Mouse (Mus musculus): ENCODE data around the gene Pam. TPM values are rescaled to one million over a fixed set of nuclear protein-coding genes. Genes with fewer than 3 reads are reported as not detected.

Gene Pam
- total and polyA plus RNA-seq, 2 experiments from 2014 or later = 46.6 to 125 TPM

DNA sequence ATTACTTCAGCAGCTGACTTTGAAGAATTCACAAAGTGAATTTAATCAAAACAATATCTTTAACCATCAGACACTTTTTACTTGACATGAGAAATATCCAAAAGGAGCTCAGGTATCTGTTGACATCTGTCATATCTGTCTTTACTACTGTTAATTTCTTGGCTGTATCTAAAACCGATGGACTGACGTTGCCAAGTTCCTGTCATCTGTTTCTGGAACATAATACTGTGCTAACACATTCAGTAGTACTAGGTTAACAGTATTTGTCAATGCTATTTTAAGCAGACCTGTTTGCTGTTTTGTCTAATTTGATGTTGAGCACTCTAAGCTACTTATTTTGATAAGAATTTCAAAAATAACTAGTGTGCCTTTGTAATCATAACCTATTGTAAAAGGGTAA, 307.0 kb downstream of the Pam start:
- Histone ChIP-seq H3K36me3 (ENCODE audit: insufficient read depth, low read length) (no peaks in the 10 kb centered on the region), H3K4me3 (ENCODE audit: low read depth, low read length) (no peak overlapping the region), H3K4me2 (ENCODE audit: low read depth, low read length, poor library complexity, severe bottlenecking) (no peak overlapping the region), H3K27me3 (ENCODE audit: insufficient read depth, low read length) (no peaks in the 10 kb centered on the region), H3K9ac (replicated peaks; ENCODE audit: low read length, poor library complexity, severe bottlenecking) (no peak overlapping the region), H3K27ac (ENCODE audit: low read depth, low read length) (no peak overlapping the region), H3K4me1 (ENCODE audit: insufficient read depth, low read length) (no peaks in the 10 kb centered on the region), H3K9me3 (ENCODE audit: low read length) (no peaks in the 10 kb centered on the region)
- WGBS = 87% methylated on average over 2 of the region's 2 CpGs
- no peak for ATAC-seq (ENCODE audit: low FRiP score)
- TF ChIP-seq CTCF (IDR thresholded peaks at IDR 0.05) = no peak
- DNase-seq (ENCODE audit: low spot score) = no peak

DNA sequence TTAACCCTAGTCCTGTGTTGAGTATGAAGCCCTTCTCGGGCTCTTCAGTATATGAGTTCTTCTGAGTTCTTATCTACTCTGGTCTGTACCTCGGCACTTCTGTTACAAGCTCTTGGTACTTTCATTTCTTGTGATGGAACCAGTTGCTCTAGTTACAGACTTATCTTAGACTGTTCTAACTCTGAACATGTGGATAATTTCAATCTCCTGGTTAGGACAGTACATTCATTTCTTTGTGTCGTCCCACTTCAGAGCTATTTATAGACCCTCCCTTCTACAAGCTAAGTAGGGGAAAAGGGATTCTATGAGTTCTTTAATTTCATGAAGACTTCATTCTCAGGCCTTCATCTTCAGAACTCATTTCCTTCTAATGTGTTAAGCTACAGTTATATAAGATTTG, 307.8 kb downstream of the Pam start:
- Histone ChIP-seq H3K27me3 (ENCODE audit: insufficient read depth, low read length) (no peaks in the 10 kb centered on the region), H3K9me3 (ENCODE audit: low read length) (no peaks in the 10 kb centered on the region), H3K36me3 (ENCODE audit: insufficient read depth, low read length) (no peaks in the 10 kb centered on the region), H3K27ac (ENCODE audit: low read depth, low read length) (no peak overlapping the region), H3K9ac (replicated peaks; ENCODE audit: low read length, poor library complexity, severe bottlenecking) (no peak overlapping the region), H3K4me2 (ENCODE audit: low read depth, low read length, poor library complexity, severe bottlenecking) (no peak overlapping the region), H3K4me3 (ENCODE audit: low read depth, low read length) (no peak overlapping the region), H3K4me1 (ENCODE audit: insufficient read depth, low read length) (no peaks in the 10 kb centered on the region)
- no peak for DNase-seq (ENCODE audit: low spot score)
- 97% methylated on average over 3 of the region's 3 CpGs for WGBS
- TF ChIP-seq CTCF (IDR thresholded peaks at IDR 0.05) = no peak
- no peak for ATAC-seq (ENCODE audit: low FRiP score)

DNA sequence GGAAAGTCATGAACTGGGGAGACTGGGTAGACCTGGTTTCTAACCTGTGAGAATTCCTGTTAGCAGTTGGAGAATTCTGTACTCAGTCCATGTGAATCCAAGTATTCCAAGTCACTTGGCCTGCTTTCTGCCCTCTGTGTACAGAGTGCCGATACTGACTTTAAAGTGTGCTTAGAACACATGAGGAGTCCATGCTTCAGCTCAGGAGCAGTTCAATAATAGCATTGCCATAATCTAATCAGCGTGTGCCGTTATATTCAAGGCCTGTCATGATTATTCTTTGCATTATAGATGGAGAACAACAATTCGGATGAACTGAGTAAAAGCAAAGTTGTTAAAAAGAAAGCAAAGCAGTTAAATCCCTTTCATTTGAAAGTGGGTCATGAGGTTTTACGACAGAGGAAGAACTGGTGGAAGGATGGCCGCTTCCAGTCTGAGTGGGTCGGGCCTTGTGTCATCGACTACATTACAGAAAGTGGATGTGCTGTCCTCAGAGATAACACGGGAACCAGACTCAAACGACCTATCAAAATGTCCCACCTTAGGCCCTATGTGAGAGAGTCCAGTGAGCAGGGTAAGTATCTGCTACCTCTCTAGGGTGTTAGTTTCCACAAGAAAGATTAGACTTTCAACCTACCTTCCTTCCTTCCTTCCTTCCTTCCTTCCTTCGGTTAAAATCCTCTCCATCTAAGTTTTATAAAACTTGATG, 309.6 kb downstream of the Pam start:
- H3K4me3 ChIP-seq (ENCODE audit: low read depth, low read length) = no peak overlapping the region
- no peaks in the 10 kb centered on the region for H3K27me3 ChIP-seq (ENCODE audit: insufficient read depth, low read length)
- H3K27ac ChIP-seq (ENCODE audit: low read depth, low read length) = no peak overlapping the region
- no peak overlapping the region for H3K9ac ChIP-seq (replicated peaks; ENCODE audit: low read length, poor library complexity, severe bottlenecking)
- no peaks in the 10 kb centered on the region for H3K4me1 ChIP-seq (ENCODE audit: insufficient read depth, low read length)
- H3K9me3 ChIP-seq (ENCODE audit: low read length) = no peaks in the 10 kb centered on the region
- no peak overlapping the region for H3K4me2 ChIP-seq (ENCODE audit: low read depth, low read length, poor library complexity, severe bottlenecking)
- no peak for TF ChIP-seq CTCF (IDR thresholded peaks at IDR 0.05)
- ATAC-seq (ENCODE audit: low FRiP score) = no peak
- no peaks in the 10 kb centered on the region for H3K36me3 ChIP-seq (ENCODE audit: insufficient read depth, low read length)
- DNase-seq (ENCODE audit: low spot score) = no peak
- 92% methylated on average over 11 of the region's 11 CpGs for WGBS

DNA sequence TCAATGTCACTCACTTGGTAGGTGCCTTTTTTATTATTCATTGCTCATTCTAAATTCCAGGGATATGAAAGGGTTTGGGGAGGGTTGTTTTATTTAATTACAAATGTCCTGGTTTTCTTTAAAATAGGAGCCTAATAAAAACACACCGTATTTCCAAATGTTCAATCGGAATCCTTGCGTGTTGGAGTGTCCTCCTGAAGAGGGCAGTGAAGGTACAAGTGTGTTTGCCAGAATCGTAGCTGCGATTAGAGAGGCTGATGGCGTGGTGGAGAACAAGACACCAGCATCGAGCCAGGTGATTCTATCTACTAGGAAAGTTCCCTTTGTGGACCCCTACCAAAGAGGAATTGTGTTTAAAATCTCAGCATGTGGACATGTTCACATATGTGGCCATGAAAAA, 310.5 kb downstream of the Pam start:
- 78% methylated on average over 7 of the region's 7 CpGs for WGBS
- Histone ChIP-seq H3K4me2 (ENCODE audit: low read depth, low read length, poor library complexity, severe bottlenecking) (no peak overlapping the region), H3K27ac (ENCODE audit: low read depth, low read length) (no peak overlapping the region), H3K27me3 (ENCODE audit: insufficient read depth, low read length) (no peaks in the 10 kb centered on the region), H3K9me3 (ENCODE audit: low read length) (no peaks in the 10 kb centered on the region), H3K9ac (replicated peaks; ENCODE audit: low read length, poor library complexity, severe bottlenecking) (no peak overlapping the region), H3K4me1 (ENCODE audit: insufficient read depth, low read length) (no peaks in the 10 kb centered on the region), H3K36me3 (ENCODE audit: insufficient read depth, low read length) (no peaks in the 10 kb centered on the region), H3K4me3 (ENCODE audit: low read depth, low read length) (no peak overlapping the region)
- DNase-seq (ENCODE audit: low spot score) = no peak
- no peak for ATAC-seq (ENCODE audit: low FRiP score)
- TF ChIP-seq CTCF (IDR thresholded peaks at IDR 0.05) = peak; percentile 45

DNA sequence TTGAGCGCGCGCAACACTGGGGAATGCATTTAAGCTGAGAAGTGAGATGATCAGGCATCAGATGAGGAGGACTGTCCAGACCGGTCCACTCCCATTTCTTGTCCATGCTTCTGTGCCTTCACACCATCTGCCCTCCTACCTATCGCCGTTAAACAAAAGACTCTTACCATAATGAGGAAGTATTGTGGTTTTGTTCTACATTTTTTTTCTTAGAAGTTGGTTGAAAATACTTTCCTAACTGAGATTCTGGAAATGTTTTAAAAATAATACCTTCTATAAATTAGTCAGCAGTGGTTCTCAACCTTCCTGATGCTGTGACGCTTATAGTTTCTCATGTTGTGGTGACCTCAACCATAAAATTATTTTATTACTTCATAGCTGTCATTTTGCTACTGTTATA, 313.8 kb downstream of the Pam start:
- Histone ChIP-seq H3K4me2 (ENCODE audit: low read depth, low read length, poor library complexity, severe bottlenecking) (no peak overlapping the region), H3K9ac (replicated peaks; ENCODE audit: low read length, poor library complexity, severe bottlenecking) (no peak overlapping the region), H3K9me3 (ENCODE audit: low read length) (no peaks in the 10 kb centered on the region), H3K27me3 (ENCODE audit: insufficient read depth, low read length) (no peaks in the 10 kb centered on the region), H3K4me1 (ENCODE audit: insufficient read depth, low read length) (no peaks in the 10 kb centered on the region), H3K4me3 (ENCODE audit: low read depth, low read length) (no peak overlapping the region), H3K27ac (ENCODE audit: low read depth, low read length) (no peak overlapping the region), H3K36me3 (ENCODE audit: insufficient read depth, low read length) (no peaks in the 10 kb centered on the region)
- ATAC-seq (ENCODE audit: low FRiP score) (no peak), DNase-seq (ENCODE audit: low spot score) (no peak)
- TF ChIP-seq CTCF (IDR thresholded peaks at IDR 0.05) = no peak
- WGBS = 96% methylated on average over 7 of the region's 7 CpGs

DNA sequence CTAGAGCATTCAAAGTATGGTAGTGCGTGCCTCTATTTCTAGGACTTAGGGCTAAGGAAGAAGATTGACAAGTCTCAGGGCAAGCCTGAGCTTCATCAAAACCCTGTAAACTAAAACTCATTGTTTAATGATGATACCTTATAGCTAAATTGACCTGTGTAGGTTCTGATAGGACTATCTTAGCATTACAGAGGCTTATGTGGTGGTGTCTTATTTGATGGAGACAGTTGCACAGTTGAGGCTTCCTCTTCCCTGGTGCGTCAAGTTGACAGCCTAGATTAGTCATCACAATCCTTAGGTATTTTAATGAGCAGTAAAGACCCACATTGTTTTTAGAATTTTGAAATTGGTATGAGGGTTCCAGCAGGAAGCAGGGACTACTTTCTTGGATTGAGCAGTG, 321.5 kb downstream of the Pam start:
- Histone ChIP-seq H3K27ac (ENCODE audit: low read depth, low read length) (no peak overlapping the region), H3K36me3 (ENCODE audit: insufficient read depth, low read length) (no peaks in the 10 kb centered on the region), H3K27me3 (ENCODE audit: insufficient read depth, low read length) (no peaks in the 10 kb centered on the region), H3K9me3 (ENCODE audit: low read length) (no peaks in the 10 kb centered on the region), H3K9ac (replicated peaks; ENCODE audit: low read length, poor library complexity, severe bottlenecking) (no peak overlapping the region), H3K4me1 (ENCODE audit: insufficient read depth, low read length) (no peaks in the 10 kb centered on the region), H3K4me3 (ENCODE audit: low read depth, low read length) (no peak overlapping the region), H3K4me2 (ENCODE audit: low read depth, low read length, poor library complexity, severe bottlenecking) (no peak overlapping the region)
- no peak for TF ChIP-seq CTCF (IDR thresholded peaks at IDR 0.05)
- WGBS = 94% methylated on average over 2 of the region's 2 CpGs
- DNase-seq (ENCODE audit: low spot score) (no peak), ATAC-seq (ENCODE audit: low FRiP score) (no peak)

Data from midbrain, postnatal 0 days (tissue).